Mouse (Mus musculus) olfactory bulb, adult 2 months (tissue): Measurements from ENCODE around the gene Dlg2.

ENCODE experiments used
- CTCF ChIP-seq: fragments of 200-500 bp; IDR thresholded peaks from 2 replicates; pipeline ENCODE4 v1.5.1; 2012; ENCODE audit warnings: low read depth, mild to moderate bottlenecking, low read length, moderate library complexity; ENCODE audit not compliant: insufficient read depth
- POLR2A ChIP-seq: fragments of 200-500 bp; IDR thresholded peaks from 2 replicates; pipeline ENCODE4 v1.6.1; 2012; ENCODE audit warnings: mild to moderate bottlenecking, low read depth, low read length, moderate library complexity; ENCODE audit not compliant: insufficient read depth

GRCm38 (mm10) chr7:90456149-90456844 is 20.2 kb upstream of the Dlg2 start:
- no peak for TF ChIP-seq CTCF
- no peak for TF ChIP-seq POLR2A
